Mouse (Mus musculus) brain, embryonic 14.5 days (tissue): ENCODE results near the gene Pde6c.

Source experiments
- CTCF ChIP-seq: fragments of 200-500 bp; IDR thresholded peaks from 2 replicates; pipeline ENCODE4 v1.5.1; 2012; ENCODE audit warnings: inconsistent platforms, mild to moderate bottlenecking, moderate library complexity, borderline replicate concordance; ENCODE audit not compliant: insufficient read depth, insufficient read length; ENCODE audit errors: extremely low read depth
- POLR2A ChIP-seq: fragments of 200-500 bp; IDR thresholded peaks from 2 replicates; pipeline ENCODE4 v1.6.1; 2012; ENCODE audit warnings: mild to moderate bottlenecking, inconsistent platforms, borderline replicate concordance; ENCODE audit not compliant: poor library complexity, insufficient read depth, insufficient read length, severe bottlenecking; ENCODE audit errors: extremely low read depth

GRCm38 (mm10) chr19:38206669-38207068 lies 74.1 kb downstream of the Pde6c start:
- TF ChIP-seq POLR2A (no peak), CTCF (peak; percentile 70)
